Mouse (Mus musculus): ENCODE results near the gene Lrsam1. TPM values are rescaled to one million over a fixed set of nuclear protein-coding genes. Genes with fewer than 3 reads are reported as not detected.

Lrsam1 gene
- polyA plus RNA-seq, 1 experiment from 2014 or later = 6.6 TPM

DNA sequence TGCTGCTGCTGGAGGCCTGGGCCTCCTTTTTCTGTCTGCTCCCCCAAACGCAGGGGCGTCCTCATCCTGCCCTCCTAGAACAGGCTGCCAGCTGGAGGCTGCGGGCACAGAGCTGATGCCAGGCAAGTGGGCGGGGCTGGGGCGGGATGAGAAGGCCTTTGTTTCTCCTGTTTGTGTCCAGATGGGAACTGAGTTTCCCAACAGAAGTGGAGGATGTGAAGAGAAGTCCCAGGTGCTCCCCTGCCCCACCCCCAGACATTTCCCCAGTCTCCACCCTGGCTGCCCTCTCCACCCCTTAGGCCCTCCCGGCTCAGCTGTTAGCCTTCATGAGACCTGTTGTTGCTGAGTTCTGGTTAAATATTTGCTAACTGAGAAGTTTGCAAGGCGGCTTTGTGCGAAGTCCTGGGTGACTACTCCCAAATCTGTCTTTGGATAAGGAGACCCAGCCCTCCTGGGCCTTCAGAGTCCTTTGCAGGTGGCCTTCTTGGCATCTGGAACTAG is 65.8 kb downstream of the Lrsam1 start:
- H3K4me3 ChIP-seq = no peak overlapping the region
- H3K36me3 ChIP-seq (replicated peaks) = peaks cover 9% of the 10 kb centered on the region; the same call in 1 of the 2 replicates
- H3K27me3 ChIP-seq (ENCODE audit: poor library complexity, severe bottlenecking) = no peaks in the 10 kb centered on the region
- H3K4me1 ChIP-seq = peaks cover 42% of the 10 kb centered on the region
- 51% methylated on average over 8 of the region's 8 CpGs for WGBS
- H3K9me3 ChIP-seq = no peaks in the 10 kb centered on the region
- H3K27ac ChIP-seq = peak overlapping the region; percentile 48
- no peak for DNase-seq (ENCODE audit: extremely low spot score, low spot score)

DNA sequence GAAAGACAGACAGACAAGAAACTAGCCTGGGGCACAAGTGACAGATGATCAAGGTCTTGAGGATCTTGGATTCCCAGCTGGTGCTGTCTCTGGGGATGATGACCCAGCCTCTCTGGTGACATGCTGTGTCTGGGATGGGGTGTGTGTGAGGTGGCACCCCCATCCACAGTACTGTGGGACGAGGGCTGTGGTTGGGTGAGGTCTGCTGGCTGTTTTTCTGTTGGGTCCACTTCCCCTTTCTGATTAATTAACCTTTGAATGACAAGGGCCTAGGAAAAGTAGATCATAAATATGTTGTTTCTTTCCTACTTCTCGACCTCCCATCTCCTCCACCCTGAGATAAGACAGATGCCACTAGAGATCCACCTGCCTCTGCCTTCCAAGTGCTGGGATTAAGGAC is 67.3 kb downstream of the Lrsam1 start:
- peaks cover 55% of the 10 kb centered on the region for H3K4me1 ChIP-seq
- WGBS = 84% methylated on average over 2 of the region's 2 CpGs

DNA sequence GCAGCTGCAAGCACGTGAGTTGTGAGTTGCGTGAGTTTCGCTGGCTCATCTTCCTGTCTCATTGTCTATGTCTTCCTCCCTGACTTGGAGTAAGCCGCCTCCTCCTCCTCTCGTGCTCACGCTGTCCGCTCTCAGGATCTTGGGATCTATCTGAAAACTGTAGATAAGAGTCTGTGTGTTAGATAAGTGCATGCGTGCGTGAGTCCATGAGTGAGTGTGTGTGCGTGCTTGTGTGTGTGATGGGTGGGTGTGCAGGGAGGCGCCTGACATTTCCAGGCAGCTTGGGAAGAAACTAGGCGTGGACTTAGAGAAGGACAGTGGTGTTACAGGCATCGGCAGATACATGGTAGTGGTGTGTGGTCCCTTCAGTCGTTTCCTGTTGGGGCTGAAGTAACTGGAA is 68.9 kb downstream of the Lrsam1 start:
- no peak for DNase-seq (ENCODE audit: extremely low spot score, low spot score)
- WGBS = 88% methylated on average over 14 of the region's 14 CpGs
- Histone ChIP-seq H3K4me3 (no peak overlapping the region), H3K36me3 (replicated peaks) (peaks cover 9% of the 10 kb centered on the region; the same call in 1 of the 2 replicates), H3K4me1 (peaks cover 63% of the 10 kb centered on the region), H3K27me3 (ENCODE audit: poor library complexity, severe bottlenecking) (no peaks in the 10 kb centered on the region), H3K27ac (no peak overlapping the region), H3K9me3 (no peaks in the 10 kb centered on the region)

More for the DNA sequence above, 67.3 kb downstream of the Lrsam1 start:
- Histone ChIP-seq H3K9me3 (no peaks in the 10 kb centered on the region), H3K36me3 (replicated peaks) (peaks cover 9% of the 10 kb centered on the region; the same call in 1 of the 2 replicates), H3K4me3 (no peak overlapping the region), H3K27me3 (ENCODE audit: poor library complexity, severe bottlenecking) (no peaks in the 10 kb centered on the region), H3K27ac (no peak overlapping the region)
- no peak for DNase-seq (ENCODE audit: extremely low spot score, low spot score)

DNA sequence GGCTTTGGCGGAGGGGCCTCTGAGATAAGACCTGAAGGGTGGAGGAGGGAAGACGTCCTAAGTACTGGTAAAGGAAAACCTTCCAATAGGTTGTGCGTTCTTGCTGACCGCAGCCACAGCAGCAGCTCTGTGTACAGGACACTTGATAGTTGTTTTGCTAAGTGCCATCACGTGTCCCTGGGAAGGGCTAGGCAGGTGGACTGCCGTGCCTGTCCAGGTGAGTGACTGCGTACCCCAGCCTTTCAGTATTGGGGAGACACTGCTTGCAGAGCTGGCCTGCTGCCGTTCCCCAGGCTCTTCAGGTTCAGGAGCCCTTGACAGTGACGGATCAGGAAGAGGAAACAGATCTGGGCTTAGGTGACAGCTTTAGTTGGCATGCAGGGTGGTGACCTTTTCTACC is 70.1 kb downstream of the Lrsam1 start:
- no peak overlapping the region for H3K4me3 ChIP-seq
- H3K27me3 ChIP-seq (ENCODE audit: poor library complexity, severe bottlenecking) = no peaks in the 10 kb centered on the region
- no peaks in the 10 kb centered on the region for H3K9me3 ChIP-seq
- 0 out of 2 replicates have a peak overlapping the region, but pooled peaks have one; percentile 1 for H3K27ac ChIP-seq
- peaks cover 54% of the 10 kb centered on the region for H3K4me1 ChIP-seq
- H3K36me3 ChIP-seq (replicated peaks) = peaks cover 9% of the 10 kb centered on the region; the same call in 1 of the 2 replicates
- 83% methylated on average over 9 of the region's 9 CpGs for WGBS
- no peak for DNase-seq (ENCODE audit: extremely low spot score, low spot score)

DNA sequence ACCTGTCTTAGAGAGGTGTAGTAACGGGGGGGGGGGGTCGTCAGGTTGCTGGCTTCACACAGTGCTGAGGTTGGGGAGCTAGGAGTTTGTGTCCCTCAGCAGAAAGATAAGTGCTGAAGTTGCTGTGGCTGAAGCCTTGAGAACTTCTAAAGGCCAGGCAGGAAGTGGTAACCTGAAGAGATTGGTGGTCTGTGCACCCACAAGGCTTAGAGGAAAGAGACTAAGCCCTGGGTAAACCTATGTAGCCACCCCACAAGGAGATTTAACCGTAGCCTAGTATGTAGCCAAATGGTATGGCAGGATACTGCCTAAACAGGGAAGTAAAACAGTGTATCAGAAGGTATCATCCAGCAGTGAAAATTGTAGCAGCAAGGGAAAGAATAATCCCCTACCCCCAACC is 71.1 kb downstream of the Lrsam1 start:
- Histone ChIP-seq H3K36me3 (replicated peaks) (peaks cover 9% of the 10 kb centered on the region; the same call in 1 of the 2 replicates), H3K27ac (no peak overlapping the region), H3K9me3 (no peaks in the 10 kb centered on the region), H3K4me1 (peaks cover 45% of the 10 kb centered on the region), H3K27me3 (ENCODE audit: poor library complexity, severe bottlenecking) (no peaks in the 10 kb centered on the region), H3K4me3 (no peak overlapping the region)
- WGBS = 91% methylated on average over 3 of the region's 3 CpGs
- DNase-seq (ENCODE audit: extremely low spot score, low spot score) = no peak

DNA sequence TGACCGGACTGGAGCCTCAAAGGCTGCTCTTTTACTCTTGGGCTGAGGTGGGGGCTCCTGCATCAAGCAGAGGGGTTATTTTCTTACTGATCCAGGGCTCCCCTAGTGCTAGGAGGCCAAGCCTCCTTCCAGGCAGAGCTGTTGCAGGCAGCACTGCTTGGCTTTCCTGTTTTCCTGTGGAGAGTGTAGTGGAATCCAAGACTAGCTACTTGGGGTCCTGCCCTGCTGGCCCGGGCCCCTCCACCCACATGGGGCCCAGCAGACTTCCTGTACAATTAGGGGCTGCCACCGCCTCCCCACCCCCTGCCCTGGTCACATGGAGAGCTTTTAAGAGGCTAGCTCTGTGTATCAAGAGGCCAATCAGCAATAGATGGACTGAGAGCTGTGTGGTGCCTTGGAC is 72.9 kb downstream of the Lrsam1 start:
- Histone ChIP-seq H3K4me3 (0 out of 2 replicates have a peak overlapping the region, but pooled peaks have one; percentile 10), H3K36me3 (replicated peaks) (peaks cover 4% of the 10 kb centered on the region; the same call in 1 of the 2 replicates), H3K9me3 (no peaks in the 10 kb centered on the region), H3K27ac (peak overlapping the region; percentile 81), H3K4me1 (peaks cover 61% of the 10 kb centered on the region), H3K27me3 (ENCODE audit: poor library complexity, severe bottlenecking) (no peaks in the 10 kb centered on the region)
- DNase-seq (ENCODE audit: extremely low spot score, low spot score) = no peak
- 48% methylated on average over 3 of the region's 3 CpGs for WGBS

DNA sequence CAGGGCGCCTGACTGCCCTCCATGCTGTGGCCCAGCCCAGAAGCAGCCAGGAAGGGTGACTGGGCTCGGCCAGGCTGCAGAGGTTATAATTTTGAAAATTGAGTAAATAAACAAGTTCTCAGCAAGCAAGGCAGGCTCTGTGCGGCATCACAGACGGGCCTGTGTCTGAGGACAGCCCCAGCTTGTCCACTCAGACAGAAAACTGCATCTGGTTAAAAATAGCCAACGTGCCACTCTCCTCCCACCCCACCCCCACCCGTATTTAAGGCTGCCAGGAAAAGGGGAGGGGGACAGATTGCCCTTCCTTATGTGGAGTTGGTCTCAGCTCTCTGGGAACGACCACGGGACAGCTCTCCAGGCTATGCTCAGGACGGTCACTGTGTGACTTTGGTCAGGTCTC is 73.4 kb downstream of the Lrsam1 start:
- DNase-seq (ENCODE audit: extremely low spot score, low spot score) = no peak
- WGBS = 40% methylated on average over 9 of the region's 9 CpGs
- H3K27ac ChIP-seq = peak overlapping the region; percentile 81

DNA sequence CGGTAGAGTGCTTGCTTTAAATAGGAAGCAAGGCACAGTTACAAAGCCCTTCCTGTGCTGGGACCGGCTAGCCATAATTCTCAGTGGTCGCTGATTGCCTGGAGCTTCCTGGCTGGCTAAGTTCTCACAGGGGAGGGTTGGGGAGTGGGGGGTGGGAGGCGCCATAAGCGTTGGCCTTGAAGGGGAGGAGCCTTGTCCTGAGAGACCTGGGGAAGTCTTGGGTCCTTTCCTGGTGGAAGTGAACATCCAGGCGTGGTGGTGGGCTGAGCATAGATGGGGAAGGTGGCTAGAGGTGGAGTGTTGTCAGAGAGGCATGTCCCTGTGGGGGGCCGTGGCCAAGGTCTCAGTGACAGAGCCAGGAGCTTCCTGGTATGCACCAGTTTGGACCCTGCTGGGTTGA is 76.7 kb downstream of the Lrsam1 start:
- DNase-seq (ENCODE audit: extremely low spot score, low spot score) = no peak
- H3K27me3 ChIP-seq (ENCODE audit: poor library complexity, severe bottlenecking) = no peaks in the 10 kb centered on the region
- H3K36me3 ChIP-seq (replicated peaks) = no peaks in the 10 kb centered on the region
- H3K4me3 ChIP-seq = no peak overlapping the region
- peaks cover 77% of the 10 kb centered on the region for H3K4me1 ChIP-seq
- H3K9me3 ChIP-seq = no peaks in the 10 kb centered on the region
- peak overlapping the region; percentile 56 for H3K27ac ChIP-seq
- WGBS = 49% methylated on average over 7 of the region's 7 CpGs

More for the DNA sequence above, 73.4 kb downstream of the Lrsam1 start:
- Histone ChIP-seq H3K4me1 (peaks cover 62% of the 10 kb centered on the region), H3K9me3 (no peaks in the 10 kb centered on the region), H3K4me3 (no peak overlapping the region), H3K27me3 (ENCODE audit: poor library complexity, severe bottlenecking) (no peaks in the 10 kb centered on the region), H3K36me3 (replicated peaks) (no peaks in the 10 kb centered on the region)

DNA sequence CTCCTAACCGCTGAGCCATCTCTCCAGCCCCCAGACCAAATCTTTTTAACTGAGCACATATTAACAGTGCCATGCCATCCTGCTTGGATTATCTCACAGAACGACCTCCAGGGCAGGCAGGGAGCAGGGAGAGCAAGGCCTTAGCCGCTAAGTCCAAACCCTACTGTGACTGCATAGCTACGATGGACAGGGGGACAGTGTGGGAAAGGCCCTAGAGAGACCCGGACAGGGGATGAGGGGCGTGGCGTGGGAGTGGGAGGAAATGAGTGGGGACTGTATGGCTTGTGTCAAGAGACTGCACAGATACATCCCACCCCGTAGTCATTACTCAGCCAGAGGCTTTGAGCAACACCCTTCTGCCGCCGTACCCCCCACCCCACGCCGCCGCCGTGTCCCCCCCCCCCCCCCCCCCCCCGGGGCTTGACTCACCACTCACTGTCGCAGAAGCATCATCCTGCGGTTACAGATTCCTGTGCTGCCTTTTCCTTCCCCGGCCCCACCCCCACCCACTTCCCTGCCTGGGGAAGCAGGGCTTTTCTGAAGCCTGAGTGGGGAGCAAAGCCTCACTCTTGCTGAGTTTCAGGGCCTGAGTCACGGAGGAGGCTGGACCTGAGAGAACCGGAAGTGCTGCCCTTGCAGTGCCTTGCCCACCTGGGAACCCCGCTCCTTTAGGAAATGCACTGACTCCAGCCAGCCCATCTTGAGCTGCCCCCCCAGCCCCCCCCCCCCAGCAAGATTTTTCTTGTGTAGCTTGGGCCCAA is 79.0 kb downstream of the Lrsam1 start:
- H3K4me1 ChIP-seq = peaks cover 77% of the 10 kb centered on the region
- H3K27ac ChIP-seq = peak overlapping the region; percentile 69
- H3K27me3 ChIP-seq (ENCODE audit: poor library complexity, severe bottlenecking) = peaks cover 3% of the 10 kb centered on the region; the same call in 1 of the 2 replicates
- H3K9me3 ChIP-seq = no peaks in the 10 kb centered on the region
- H3K4me3 ChIP-seq = no peak overlapping the region
- no peaks in the 10 kb centered on the region for H3K36me3 ChIP-seq (replicated peaks)
- 65% methylated on average over 19 of the region's 21 CpGs for WGBS
- DNase-seq (ENCODE audit: extremely low spot score, low spot score) = no peak

DNA sequence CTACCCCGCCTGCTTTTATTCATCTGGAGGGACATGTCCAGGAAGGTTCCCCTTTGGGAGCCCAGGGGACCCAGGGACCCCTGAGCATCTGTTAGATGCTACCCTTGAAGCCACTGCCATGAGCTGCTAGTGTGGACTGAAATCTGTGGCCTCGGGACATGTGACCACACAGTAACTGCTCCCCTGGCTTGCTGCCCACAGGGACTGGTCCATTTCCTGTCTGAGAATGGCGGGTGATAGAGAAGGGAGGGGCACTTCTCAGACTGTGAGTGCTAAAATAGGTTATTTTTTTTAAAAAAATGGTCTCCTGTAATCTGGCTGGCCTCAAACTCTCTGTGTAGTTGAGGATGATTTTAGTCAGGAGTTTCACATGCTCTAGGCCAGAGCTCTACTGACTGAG is 79.7 kb downstream of the Lrsam1 start:
- H3K4me1 ChIP-seq = peaks cover 82% of the 10 kb centered on the region
- peaks cover 10% of the 10 kb centered on the region for H3K27me3 ChIP-seq (ENCODE audit: poor library complexity, severe bottlenecking)
- H3K9me3 ChIP-seq = no peaks in the 10 kb centered on the region
- no peaks in the 10 kb centered on the region for H3K36me3 ChIP-seq (replicated peaks)
- 40% methylated on average over 3 of the region's 3 CpGs for WGBS
- no peak for DNase-seq (ENCODE audit: extremely low spot score, low spot score)
- no peak overlapping the region for H3K4me3 ChIP-seq
- peak overlapping the region; percentile 78 for H3K27ac ChIP-seq

DNA sequence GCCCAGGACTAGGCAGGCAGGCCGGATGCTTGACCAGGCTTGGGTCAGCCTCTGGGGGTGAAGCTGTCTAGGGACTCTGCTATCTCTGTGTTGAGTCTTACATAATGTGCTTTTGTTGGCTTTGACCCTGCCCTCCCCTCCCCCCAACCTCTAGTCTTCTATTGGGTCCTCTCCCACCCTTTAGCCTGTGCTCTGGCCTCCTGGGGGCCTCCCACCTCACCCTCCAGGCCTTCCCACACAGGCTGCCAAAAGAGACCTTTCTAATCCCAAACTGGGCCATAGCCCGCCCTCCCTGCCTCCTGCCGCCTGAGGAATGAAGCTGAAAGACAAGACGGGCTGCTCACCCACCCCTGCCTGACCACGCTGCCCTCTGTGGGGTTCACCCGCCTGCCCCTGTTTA is 80.4 kb downstream of the Lrsam1 start:
- peaks cover 88% of the 10 kb centered on the region for H3K4me1 ChIP-seq
- peak overlapping the region; percentile 78 for H3K27ac ChIP-seq
- DNase-seq (ENCODE audit: extremely low spot score, low spot score) = no peak
- no peaks in the 10 kb centered on the region for H3K36me3 ChIP-seq (replicated peaks)
- 16% methylated on average over 6 of the region's 6 CpGs for WGBS
- H3K27me3 ChIP-seq (ENCODE audit: poor library complexity, severe bottlenecking) = peaks cover 13% of the 10 kb centered on the region
- no peak overlapping the region for H3K4me3 ChIP-seq
- H3K9me3 ChIP-seq = no peaks in the 10 kb centered on the region

DNA sequence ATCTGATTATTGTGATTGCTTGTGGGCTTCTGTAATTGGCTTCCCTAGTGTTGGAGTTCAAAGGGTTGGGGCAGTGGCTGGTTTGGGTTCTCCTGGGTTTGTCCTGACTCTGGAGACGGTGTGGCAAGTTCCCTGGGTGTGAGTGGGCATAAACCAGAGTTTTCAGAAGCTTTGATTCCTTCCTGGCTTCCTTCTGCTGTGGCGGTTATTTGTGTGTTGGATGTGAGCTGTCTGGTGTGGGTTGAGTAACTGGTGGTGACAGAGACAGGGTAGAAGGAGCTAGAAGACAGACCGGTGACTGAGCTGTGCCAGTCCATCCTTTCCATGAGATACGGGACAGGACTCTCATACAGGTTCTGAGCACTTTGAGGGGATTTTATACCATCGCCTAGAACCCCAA is 81.8 kb downstream of the Lrsam1 start:
- Histone ChIP-seq H3K4me3 (no peak overlapping the region), H3K4me1 (peaks cover 95% of the 10 kb centered on the region), H3K36me3 (replicated peaks) (no peaks in the 10 kb centered on the region), H3K27me3 (ENCODE audit: poor library complexity, severe bottlenecking) (peaks cover 13% of the 10 kb centered on the region), H3K27ac (peak overlapping the region; percentile 30; the same call in 1 of the 2 replicates), H3K9me3 (no peaks in the 10 kb centered on the region)
- DNase-seq (ENCODE audit: extremely low spot score, low spot score) = no peak
- WGBS = 84% methylated on average over 5 of the region's 5 CpGs

DNA sequence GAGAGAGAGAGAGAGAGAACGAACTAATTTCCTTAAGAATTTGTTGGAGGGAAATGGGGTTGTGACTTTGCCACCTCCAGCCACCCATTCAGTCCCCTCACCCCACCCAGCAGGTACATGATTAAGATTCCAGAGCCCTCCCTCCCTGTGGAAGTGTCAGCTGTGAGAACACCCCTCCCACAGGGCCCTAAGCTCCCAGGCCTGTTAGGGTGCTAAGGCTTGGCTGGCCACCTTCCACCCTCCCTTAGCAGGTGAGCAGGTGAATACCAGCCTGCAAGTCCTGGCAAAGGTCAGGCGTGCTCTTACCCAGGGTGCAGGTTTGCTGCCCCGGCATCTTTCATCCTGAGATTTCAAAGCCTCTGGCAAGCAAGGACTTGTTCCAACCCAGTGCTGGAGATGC is 83.0 kb downstream of the Lrsam1 start:
- Histone ChIP-seq H3K27ac (no peak overlapping the region), H3K36me3 (replicated peaks) (no peaks in the 10 kb centered on the region), H3K4me1 (peaks cover 95% of the 10 kb centered on the region), H3K4me3 (peak overlapping the region; percentile 83; the same call in 1 of the 2 replicates), H3K9me3 (no peaks in the 10 kb centered on the region), H3K27me3 (ENCODE audit: poor library complexity, severe bottlenecking) (peaks cover 13% of the 10 kb centered on the region)
- WGBS = 67% methylated on average over 3 of the region's 3 CpGs
- no peak for DNase-seq (ENCODE audit: extremely low spot score, low spot score)
